Mouse (Mus musculus) olfactory bulb, adult 2 months (tissue): ENCODE data around the gene Shroom3.

Source experiments
- CTCF ChIP-seq: fragments of 200-500 bp; IDR thresholded peaks from 2 replicates; pipeline ENCODE4 v1.5.1; 2012; ENCODE audit warnings: low read depth, mild to moderate bottlenecking, low read length, moderate library complexity; ENCODE audit not compliant: insufficient read depth
- POLR2A ChIP-seq: fragments of 200-500 bp; IDR thresholded peaks from 2 replicates; pipeline ENCODE4 v1.6.1; 2012; ENCODE audit warnings: mild to moderate bottlenecking, low read depth, low read length, moderate library complexity; ENCODE audit not compliant: insufficient read depth

GRCm38 (mm10) chr5:92986651-92987610 is 303.7 kb downstream of the Shroom3 start:
- TF ChIP-seq CTCF = no peak
- no peak for TF ChIP-seq POLR2A
